Mouse (Mus musculus) megakaryocyte, adult 5-6 weeks (primary cell): Measurements from ENCODE around the gene Cptp. TPM values are rescaled to one million over a fixed set of nuclear protein-coding genes. Genes with fewer than 3 reads are reported as not detected.

Source experiments
- ATAC-seq: 2 replicates; pipeline ENCODE4 v1.8.0; 2016; ENCODE audit warnings: mild to moderate bottlenecking, inconsistent platforms; ENCODE audit not compliant: poor library complexity, severe bottlenecking
- total RNA-seq, 2 experiments: library from RNA; stranded (forward) in 1 of 2; stranded (reverse) in 1 of 2; fragments of 153-499, 151-499 nt in 1 of 2; fragments of 221-1000, 200-1000 nt in 1 of 2; gene quantifications; 2 replicates each; pipeline versions ENCODE4 v1.2.3 to v1.2.4; 2015 to 2017

Cptp gene
- total RNA-seq, 2 experiments from 2014 or later = 8.8 to 9.1 TPM

DNA sequence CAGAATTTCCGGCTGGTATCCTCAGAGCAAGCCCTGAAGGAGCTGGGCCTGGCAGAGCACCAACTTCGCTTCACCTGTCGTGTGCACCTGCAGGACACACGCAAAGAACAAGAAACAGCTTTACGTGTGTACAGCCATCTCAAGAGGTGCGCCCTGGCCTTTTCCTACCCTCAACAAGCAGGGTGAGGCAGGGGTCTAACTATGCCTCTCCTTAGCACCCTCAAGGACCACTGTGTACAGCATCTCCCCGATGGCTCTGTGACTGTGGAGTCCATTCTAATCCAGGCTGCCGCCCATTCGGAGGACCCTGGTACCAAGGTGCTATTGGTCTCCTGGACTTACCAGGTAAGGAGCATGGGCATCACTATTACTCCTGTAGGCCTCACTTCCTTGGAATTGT, 18.9 kb upstream of the Cptp start:
- no peak for ATAC-seq

DNA sequence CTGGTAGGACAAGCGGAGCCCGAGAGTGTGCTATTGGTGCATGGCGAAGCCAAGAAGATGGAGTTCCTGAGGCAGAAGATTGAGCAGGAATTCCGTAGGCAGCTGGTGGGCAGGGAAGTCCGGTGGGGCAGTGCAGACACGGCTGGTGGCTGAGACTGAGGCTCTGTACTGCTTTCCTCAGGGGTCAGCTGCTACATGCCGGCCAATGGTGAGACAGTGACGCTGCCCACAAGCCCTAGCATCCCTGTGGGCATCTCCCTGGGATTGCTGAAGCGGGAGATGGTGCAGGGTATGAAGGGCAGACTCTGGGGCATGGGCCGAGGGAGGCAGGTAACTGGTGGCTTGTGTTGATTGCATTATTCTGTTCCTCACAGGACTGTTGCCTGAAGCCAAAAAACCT, 18.4 kb upstream of the Cptp start:
- ATAC-seq = no peak

DNA sequence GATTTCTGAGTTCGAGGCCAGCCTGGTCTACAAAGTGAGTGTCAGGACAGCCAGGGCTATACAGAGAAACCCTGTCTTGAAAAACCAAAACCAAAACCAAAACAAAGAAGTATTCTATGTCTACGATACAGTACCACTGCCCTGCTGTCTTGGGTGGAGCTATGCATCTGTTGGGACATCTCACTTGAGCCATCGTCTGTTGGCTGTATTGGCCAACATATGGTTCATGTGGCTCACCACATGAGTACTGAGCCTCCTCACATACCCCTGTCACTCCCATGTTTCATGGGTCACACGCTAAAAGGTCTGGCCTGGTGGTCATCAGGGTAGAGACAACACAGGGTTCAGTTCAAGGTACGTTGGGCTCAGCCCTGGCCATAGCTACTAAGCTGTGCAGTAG, 17.1 kb upstream of the Cptp start:
- ATAC-seq = peak; percentile 93

DNA sequence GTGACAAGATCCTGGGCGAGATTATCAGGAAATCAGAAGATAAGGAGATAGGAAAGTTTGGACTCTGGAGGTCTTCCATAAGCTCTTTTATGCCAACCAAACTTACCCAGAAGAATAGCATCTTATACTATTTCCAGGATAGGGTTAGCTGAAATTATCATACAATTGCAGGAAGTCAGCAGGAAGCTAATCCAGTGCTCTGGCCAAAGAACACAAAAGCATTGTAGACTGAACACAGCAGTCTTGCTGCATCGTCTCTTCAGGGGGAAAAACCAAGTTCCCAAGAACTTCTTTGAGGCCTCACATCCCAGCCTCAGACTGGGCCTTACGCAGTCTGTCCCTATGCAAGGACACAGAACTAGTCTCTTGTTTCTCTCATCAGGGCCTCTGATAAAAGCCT, 14.3 kb upstream of the Cptp start:
- ATAC-seq = no peak

DNA sequence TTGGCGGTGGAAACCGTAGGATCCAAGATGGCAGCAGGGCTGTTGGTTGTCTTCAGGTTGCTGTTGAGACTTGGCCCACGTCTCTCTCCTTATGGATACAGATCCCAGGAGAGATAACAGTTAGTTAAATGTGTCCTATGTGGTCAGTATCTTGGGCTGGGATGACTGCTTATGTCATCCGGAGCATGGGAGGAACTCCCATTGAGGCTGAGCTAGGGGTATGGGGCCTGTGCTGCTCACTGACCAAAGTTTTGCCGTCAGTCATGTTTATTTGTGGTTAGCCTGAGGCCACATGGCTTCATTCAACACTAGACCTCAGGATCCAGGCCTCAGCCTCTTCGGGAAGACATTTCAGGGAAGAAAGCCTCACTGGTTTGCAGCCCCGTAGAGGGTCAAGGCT, 2.2 kb upstream of the Cptp start:
- no peak for ATAC-seq

GRCm38 (mm10) chr4:155868614-155869298, 484 bp downstream of the Cptp start:
- peak; percentile 30 for ATAC-seq

DNA sequence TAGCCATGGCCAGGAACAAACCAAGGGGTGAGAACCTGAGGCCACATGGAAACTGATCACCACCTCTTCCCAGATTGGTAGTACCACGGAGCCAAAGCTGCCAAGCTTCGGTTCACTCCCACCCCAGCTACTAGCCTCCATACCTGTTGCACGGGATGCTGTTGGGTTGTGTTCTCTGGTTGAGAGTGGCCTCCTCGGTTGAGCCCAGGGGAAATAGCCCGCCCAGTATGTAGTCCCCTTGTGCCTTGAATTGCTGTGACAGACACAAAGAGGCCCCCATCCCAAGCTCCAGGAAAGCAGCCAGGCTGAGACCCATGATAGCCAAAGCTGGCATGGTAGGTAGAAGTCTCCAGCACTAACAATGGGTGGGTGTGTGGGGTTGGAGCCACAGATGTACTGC, 6.2 kb downstream of the Cptp start, which contains the start of gene Tas1r3:
Gene Tas1r3, minus strand, starts transcription at position 362 of the 400 bp plus-strand sequence.
- no peak for ATAC-seq

DNA sequence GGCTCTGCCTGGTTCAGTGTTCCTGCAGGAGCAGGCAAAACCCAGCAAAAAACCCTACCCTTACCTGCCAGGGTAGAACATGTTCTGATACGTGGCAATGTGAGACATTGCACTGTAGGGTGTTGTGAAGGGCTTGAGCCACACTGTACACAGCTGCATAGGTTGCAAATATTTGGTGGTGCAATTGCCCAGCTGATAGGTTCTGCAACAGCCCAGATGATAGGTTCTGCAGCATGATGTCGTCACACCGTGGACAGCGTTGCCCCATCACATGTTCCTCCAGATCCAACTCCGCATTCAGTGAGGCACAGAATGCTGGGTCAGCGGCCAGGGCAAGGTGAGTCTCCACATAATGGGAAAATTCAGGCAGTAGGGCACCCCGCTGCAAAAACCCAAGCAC, 7.5 kb downstream of the Cptp start:
- ATAC-seq = peak; percentile 92

GRCm38 (mm10) chr4:155859318-155859717, 9.9 kb downstream of the Cptp start:
- ATAC-seq = no peak

- no peak for ATAC-seq
These were observed 12.4 kb downstream of the Cptp start for GRCm38 (mm10) chr4:155856881-155857280.

DNA sequence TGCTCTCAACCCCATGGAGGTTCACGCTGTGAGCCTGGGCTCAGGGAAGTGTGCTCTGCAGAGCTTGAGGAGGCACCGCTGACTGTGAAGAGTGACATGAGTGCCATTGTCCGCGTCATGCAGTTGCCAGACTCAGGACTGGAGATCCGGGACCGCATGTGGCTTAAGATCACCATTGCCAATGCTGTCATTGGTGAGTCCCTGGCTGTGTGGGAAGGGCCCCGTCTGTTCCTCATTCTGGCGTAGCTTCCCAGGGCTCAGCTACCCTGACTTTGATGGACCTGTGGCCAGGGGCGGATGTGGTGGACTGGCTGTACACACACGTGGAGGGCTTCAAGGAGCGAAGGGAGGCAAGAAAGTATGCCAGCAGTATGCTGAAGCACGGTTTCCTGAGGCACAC, 13.2 kb downstream of the Cptp start:
- ATAC-seq = no peak

DNA sequence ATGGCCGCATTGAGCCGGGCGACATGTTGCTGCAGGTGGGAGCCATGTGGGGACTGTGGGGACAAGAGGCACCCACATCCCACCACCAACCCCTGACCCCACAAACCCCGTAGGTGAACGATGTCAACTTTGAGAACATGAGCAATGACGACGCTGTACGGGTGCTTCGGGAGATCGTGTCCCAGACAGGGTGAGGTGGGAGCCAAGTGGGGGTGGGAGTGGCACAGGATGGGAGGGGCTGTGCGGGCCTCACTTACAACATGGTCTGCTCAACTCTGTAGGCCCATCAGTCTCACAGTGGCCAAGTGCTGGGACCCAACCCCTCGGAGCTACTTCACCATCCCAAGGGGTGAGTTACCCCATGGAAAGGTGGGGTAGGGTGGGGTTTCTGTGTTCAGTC, 14.2 kb downstream of the Cptp start:
- no peak for ATAC-seq

GRCm38 (mm10) chr4:155853421-155853820, 15.8 kb downstream of the Cptp start:
- ATAC-seq = no peak

- ATAC-seq = no peak
These were observed 17.3 kb downstream of the Cptp start for GRCm38 (mm10) chr4:155851951-155852411.

GRCm38 (mm10) chr4:155851368-155851767, 17.9 kb downstream of the Cptp start:
- ATAC-seq = no peak

- ATAC-seq = no peak
These were observed 19.3 kb downstream of the Cptp start for GRCm38 (mm10) chr4:155849792-155850451.

DNA sequence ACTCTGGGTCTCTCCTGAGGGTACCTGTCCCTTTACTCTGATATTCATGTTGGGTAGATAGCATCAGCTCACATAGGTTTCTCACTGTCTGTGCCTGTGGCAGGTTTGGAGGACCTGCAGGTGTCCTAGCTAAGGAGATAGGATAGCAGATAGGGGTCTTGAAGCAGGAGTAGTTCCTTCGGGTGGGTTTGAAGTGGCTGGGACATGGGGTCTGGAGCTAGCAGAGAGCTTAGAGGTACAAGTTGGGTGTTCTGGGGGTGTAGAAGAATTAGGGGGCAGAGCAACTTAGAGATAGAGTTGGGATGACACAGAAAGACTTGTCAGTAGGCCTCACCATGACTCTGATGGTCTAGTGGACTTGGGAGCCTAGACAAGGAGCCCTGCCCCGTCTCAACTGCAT, 19.8 kb downstream of the Cptp start:
- no peak for ATAC-seq

DNA sequence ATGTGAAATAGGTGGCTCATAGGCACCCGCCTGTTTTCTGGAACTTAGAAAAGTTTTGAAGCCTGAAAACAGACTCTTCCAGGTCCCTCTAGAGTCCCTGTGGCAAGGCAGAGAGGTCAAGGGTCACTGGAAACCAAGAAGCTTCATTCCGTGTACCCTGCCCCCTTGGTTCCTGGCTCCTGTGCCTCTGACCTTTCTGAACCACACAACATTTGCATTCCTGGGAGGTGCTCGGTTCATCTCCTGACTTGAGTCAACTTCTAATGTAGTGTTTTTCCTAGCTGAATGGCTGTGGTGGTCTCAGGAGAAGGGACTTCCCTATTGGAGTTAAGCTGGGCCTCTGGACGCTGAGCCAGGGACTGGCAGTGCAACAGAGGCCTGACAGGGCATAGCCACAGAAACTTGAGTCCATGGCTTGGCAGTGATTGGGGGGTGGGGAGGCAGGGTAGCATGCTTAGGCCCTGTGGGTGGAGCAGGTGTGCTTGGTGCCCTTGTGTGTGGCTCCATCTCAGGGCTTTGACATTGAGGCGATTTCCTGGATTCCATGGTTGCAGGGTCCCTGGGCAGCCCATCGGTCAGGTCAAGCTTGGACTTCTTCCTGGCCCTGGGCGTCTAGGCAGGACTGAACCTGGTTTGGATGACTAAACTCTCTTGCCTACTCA, 20.7 kb downstream of the Cptp start:
- no peak for ATAC-seq

- ATAC-seq = peak; percentile 25
These were observed 21.5 kb downstream of the Cptp start for GRCm38 (mm10) chr4:155847591-155848352.

DNA sequence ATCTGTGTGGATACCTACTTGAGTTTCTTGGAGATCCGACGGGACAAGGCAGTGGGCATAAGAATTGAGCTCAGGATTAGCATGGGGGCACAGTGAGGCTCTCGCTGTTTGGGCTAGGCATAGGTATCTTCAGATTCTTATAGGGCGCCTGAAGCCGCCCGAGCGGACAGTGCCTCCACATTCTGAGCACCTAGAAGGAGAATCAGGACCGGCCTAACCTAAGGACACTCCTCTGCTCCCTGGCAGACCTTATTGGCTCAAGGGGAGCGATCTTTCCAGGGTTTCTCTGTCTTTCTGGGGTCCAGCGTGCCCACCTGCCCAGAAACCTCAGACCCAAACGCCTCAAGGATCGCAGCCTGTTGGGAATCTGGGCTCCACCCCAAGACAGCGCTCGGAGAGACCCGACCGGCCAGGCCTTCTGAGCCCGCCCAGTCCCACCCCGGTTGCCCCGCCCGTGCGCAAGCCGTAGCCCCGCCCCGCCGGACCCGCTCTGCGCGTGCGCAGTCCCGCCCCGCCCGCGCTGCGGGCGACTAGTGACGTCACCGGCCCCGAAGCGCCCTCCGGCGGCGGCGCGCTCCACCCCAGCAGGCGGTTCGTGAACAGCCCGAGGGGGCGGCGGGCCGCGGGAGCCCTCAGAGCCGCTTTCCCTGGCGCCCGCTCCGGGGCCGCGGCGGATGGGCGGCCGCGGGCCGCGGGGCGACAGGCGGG, 22.2 kb downstream of the Cptp start, which contains the start of gene Dvl1:
Gene Dvl1, plus strand, starts transcription at position 532 of the 708 bp plus-strand sequence.
- ATAC-seq = peak; percentile 78
